Mouse (Mus musculus): ENCODE measurements around the gene Ppm1k. TPM values are rescaled to one million over a fixed set of nuclear protein-coding genes. Genes with fewer than 3 reads are reported as not detected.
"Not testable (repeated sequence)": the region's sequence is repeated elsewhere in the genome, so short reads cannot be mapped to it uniquely, and the experiment has no call there.

Ppm1k gene
- polyA plus RNA-seq, 1 experiment from 2014 or later = 5.3 TPM

DNA sequence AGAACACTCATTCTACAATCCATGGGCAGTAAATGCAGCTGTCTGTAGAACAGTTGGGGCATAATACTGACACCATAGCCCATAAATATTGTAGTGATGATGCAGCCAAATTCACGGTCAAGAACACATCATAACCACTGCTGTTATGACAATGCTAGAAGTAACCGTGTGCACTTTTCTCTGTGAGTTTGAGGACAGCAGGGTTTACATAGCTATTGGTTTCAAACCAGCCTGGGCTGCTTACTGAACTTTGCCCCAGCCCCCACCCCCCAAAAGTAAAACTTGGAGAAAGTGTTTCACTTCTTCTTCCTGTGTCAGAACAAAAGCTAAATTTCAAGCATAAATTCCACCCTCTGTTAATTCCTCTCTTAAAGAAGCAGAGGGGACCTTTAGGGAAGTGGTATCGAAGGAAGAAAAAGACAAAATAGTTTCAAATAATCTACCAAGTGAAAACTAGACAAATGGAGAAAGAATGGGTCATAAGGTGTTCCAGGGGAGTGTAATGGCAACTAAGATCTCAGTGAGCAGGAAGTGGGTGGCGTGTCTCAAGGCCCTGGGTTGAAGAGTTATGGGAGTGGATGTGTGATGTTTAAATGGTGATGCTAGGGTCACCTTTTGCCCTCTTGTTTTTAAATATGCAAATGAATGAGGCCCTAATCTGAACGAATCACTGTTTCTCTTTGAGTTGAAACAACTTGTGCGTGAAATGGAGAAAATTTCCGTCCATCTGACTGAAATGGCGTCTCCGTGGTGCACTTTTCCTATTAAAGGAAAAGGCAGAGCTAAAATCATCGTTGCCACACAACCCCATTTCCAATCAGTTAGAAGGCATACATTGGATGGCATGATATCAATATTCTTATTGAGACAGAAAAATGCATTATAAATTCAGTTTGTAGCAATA lies 14.3 kb downstream of the Ppm1k start:
- Histone ChIP-seq H3K27ac (ENCODE audit: low read length) (no peak overlapping the region), H3K4me3 (replicated peaks; ENCODE audit: low read length) (no peak overlapping the region), H3K4me1 (ENCODE audit: control insufficient read depth, insufficient read depth, low read length) (no peaks in the 10 kb centered on the region), H3K4me2 (ENCODE audit: low read depth, low read length) (no peak overlapping the region), H3K27me3 (ENCODE audit: control insufficient read depth, insufficient read depth, low read length) (no peaks in the 10 kb centered on the region), H3K9ac (ENCODE audit: low read length) (no peak overlapping the region), H3K36me3 (ENCODE audit: control insufficient read depth, insufficient read depth, low read length) (no peaks in the 10 kb centered on the region), H3K9me3 (replicated peaks; ENCODE audit: control insufficient read depth, low read length) (no peaks in the 10 kb centered on the region)
- ATAC-seq (ENCODE audit: insufficient read depth, low FRiP score) = no peak
- 82% methylated on average over 10 of the region's 10 CpGs for WGBS

DNA sequence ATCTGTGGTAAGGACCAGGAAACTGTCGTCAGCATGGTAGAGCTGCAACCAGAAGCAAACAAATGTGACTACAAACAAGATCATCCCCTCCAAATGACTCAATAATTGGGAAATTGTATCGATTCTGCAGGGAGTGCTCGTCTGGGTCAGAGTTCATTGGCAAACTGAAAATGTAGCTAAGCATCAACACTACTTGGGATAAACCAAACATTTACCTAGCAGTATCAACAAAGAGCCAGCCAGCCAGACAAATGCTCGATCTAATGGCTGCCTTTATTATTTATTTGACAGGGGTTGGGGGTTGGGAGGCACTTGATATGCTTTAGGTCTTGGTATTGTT lies 21.3 kb downstream of the Ppm1k start:
- Histone ChIP-seq H3K27ac (ENCODE audit: low read length) (no peak overlapping the region), H3K4me1 (ENCODE audit: control insufficient read depth, insufficient read depth, low read length) (0 out of 2 replicates have a peak, but pooled peaks cover 4% of the 10 kb centered on the region), H3K4me3 (replicated peaks; ENCODE audit: low read length) (no peak overlapping the region), H3K9me3 (replicated peaks; ENCODE audit: control insufficient read depth, low read length) (no peaks in the 10 kb centered on the region), H3K27me3 (ENCODE audit: control insufficient read depth, insufficient read depth, low read length) (no peaks in the 10 kb centered on the region), H3K9ac (ENCODE audit: low read length) (no peak overlapping the region), H3K36me3 (ENCODE audit: control insufficient read depth, insufficient read depth, low read length) (no peaks in the 10 kb centered on the region), H3K4me2 (ENCODE audit: low read depth, low read length) (no peak overlapping the region)
- 22% methylated on average over 4 of the region's 4 CpGs for WGBS
- no peak for ATAC-seq (ENCODE audit: insufficient read depth, low FRiP score)

DNA sequence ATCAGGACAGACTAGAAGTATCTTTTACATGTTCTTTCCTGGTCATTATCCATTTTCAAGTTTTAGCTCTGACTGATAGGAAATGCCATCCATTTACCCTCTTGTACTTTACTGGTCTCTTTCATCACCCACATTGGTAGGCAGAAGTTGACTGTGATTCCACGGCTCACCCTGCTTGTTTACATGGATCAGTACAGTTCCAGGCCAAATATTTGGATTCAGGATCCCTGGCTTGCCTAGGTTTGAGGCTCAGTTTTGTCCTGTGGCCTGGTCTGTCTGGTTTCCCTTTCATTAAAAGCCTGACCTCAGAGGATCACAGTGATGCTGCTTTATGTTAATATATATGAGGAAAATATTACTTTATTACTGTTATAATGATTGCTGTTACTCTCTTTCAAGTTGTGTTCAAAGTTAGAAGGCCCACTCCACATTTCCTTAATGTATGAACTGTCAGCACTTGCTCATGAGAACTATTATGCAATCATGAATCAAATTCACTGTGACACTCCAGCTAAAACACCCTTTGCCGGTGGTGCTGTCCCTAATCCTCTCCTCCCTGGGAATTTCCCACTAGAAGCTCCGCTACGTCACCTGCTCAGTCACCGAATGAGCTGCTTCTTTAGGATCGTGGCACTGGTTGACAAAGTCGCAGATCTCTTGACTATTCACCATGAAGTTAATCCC lies 21.8 kb downstream of the Ppm1k start:
- no peak overlapping the region for H3K9ac ChIP-seq (ENCODE audit: low read length)
- H3K4me1 ChIP-seq (ENCODE audit: control insufficient read depth, insufficient read depth, low read length) = 0 out of 2 replicates have a peak, but pooled peaks cover 4% of the 10 kb centered on the region
- H3K27ac ChIP-seq (ENCODE audit: low read length) = no peak overlapping the region
- no peaks in the 10 kb centered on the region for H3K9me3 ChIP-seq (replicated peaks; ENCODE audit: control insufficient read depth, low read length)
- no peak for ATAC-seq (ENCODE audit: insufficient read depth, low FRiP score)
- H3K36me3 ChIP-seq (ENCODE audit: control insufficient read depth, insufficient read depth, low read length) = no peaks in the 10 kb centered on the region
- 32% methylated on average over 7 of the region's 7 CpGs for WGBS
- H3K4me2 ChIP-seq (ENCODE audit: low read depth, low read length) = no peak overlapping the region
- no peak overlapping the region for H3K4me3 ChIP-seq (replicated peaks; ENCODE audit: low read length)
- H3K27me3 ChIP-seq (ENCODE audit: control insufficient read depth, insufficient read depth, low read length) = no peaks in the 10 kb centered on the region

DNA sequence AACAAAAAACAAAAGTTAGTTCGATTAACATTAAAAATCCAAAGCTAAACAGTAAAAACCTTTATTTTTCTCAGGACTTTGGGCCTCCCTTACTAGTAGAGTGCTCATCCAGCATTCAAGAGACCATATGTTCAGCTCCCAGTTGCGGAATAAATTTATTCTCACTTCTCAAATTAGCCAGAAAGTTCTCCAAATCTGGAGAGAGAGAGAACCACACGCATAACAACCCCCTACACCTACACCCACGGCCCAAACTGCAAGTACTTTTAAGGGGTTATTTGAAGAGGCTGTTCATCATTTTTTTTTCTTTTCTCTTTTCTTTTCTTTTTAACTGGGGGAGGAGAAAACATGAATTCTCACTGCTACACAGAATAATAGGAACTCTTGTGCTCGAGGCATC lies 23.4 kb downstream of the Ppm1k start:
- no peaks in the 10 kb centered on the region for H3K9me3 ChIP-seq (replicated peaks; ENCODE audit: control insufficient read depth, low read length)
- no peaks in the 10 kb centered on the region for H3K36me3 ChIP-seq (ENCODE audit: control insufficient read depth, insufficient read depth, low read length)
- no peaks in the 10 kb centered on the region for H3K27me3 ChIP-seq (ENCODE audit: control insufficient read depth, insufficient read depth, low read length)
- H3K4me2 ChIP-seq (ENCODE audit: low read depth, low read length) = no peak overlapping the region
- H3K9ac ChIP-seq (ENCODE audit: low read length) = no peak overlapping the region
- WGBS = 90% methylated on average over 5 of the region's 5 CpGs
- H3K27ac ChIP-seq (ENCODE audit: low read length) = no peak overlapping the region
- H3K4me3 ChIP-seq (replicated peaks; ENCODE audit: low read length) = no peak overlapping the region
- no peak for ATAC-seq (ENCODE audit: insufficient read depth, low FRiP score)
- 0 out of 2 replicates have a peak, but pooled peaks cover 4% of the 10 kb centered on the region for H3K4me1 ChIP-seq (ENCODE audit: control insufficient read depth, insufficient read depth, low read length)

DNA sequence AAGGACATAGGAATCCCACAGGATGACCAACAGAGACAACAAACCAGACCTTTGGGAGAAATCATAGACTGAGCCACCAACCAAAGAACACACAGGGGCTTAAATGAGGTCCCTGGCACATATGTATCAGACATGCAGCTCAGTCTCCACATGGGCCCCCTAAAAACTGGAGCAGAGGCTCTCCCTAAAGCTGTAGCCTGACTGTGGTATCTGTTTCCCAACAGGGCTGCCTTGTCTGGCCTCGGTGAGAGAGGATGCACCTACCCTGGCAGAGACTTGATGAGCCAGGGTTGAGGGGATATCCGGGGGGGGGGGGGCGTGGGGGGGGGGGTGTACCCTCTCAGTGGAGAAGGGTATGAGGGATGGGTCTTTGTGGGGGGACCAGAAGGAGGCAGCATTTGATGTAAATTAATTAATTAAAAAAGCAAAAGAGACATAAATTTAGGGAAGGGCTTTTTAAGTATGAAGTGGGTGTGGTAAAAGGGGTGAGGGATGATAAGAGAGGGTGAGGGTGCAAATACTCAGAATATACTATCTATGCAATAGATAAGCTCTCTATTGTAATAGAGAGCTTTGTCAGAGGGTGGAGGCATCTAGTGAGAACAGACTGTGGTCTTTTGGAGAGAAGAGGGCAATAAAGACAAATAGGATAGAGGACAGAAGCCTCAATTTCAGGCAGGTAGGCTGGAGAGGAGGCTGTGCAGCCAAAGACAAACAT lies 31.4 kb downstream of the Ppm1k start:
- H3K4me1 ChIP-seq (ENCODE audit: control insufficient read depth, insufficient read depth, low read length) = no peaks in the 10 kb centered on the region
- H3K9me3 ChIP-seq (replicated peaks; ENCODE audit: control insufficient read depth, low read length) = no peaks in the 10 kb centered on the region
- H3K9ac ChIP-seq (ENCODE audit: low read length) = no peak overlapping the region
- no peak overlapping the region for H3K4me2 ChIP-seq (ENCODE audit: low read depth, low read length)
- no peak for ATAC-seq (ENCODE audit: insufficient read depth, low FRiP score)
- no peaks in the 10 kb centered on the region for H3K27me3 ChIP-seq (ENCODE audit: control insufficient read depth, insufficient read depth, low read length)
- WGBS = 44% methylated on average over 2 of the region's 3 CpGs
- H3K36me3 ChIP-seq (ENCODE audit: control insufficient read depth, insufficient read depth, low read length) = no peaks in the 10 kb centered on the region
- H3K4me3 ChIP-seq (replicated peaks; ENCODE audit: low read length) = no peak overlapping the region
- no peak overlapping the region for H3K27ac ChIP-seq (ENCODE audit: low read length)

DNA sequence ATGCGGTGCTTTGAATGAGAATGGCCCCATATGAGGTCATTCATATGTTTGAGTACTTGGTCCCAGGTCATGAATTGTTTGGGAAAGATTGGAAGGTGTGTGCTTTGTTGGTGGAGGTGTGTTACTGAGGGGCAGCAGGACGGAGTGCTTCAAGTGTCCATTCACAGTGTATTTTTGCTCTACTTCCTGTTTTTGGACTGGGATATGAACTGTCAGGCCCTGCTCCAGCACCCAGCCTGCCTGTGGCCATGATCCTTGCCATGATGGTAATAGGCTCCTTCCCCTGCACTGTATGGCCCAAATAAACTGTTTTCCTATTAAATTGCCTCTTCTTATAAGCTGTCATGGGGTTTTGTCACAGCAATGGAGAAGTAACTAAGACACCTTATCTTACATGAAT lies 36.1 kb downstream of the Ppm1k start:
- H3K4me3 ChIP-seq (replicated peaks; ENCODE audit: low read length) = no peak overlapping the region
- ATAC-seq (ENCODE audit: insufficient read depth, low FRiP score) = no peak
- no peaks in the 10 kb centered on the region for H3K27me3 ChIP-seq (ENCODE audit: control insufficient read depth, insufficient read depth, low read length)
- H3K4me2 ChIP-seq (ENCODE audit: low read depth, low read length) = no peak overlapping the region
- no peak overlapping the region for H3K27ac ChIP-seq (ENCODE audit: low read length)
- no peaks in the 10 kb centered on the region for H3K36me3 ChIP-seq (ENCODE audit: control insufficient read depth, insufficient read depth, low read length)
- no peaks in the 10 kb centered on the region for H3K9me3 ChIP-seq (replicated peaks; ENCODE audit: control insufficient read depth, low read length)
- WGBS = 44% methylated on average over 2 of the region's 2 CpGs
- H3K9ac ChIP-seq (ENCODE audit: low read length) = no peak overlapping the region
- no peaks in the 10 kb centered on the region for H3K4me1 ChIP-seq (ENCODE audit: control insufficient read depth, insufficient read depth, low read length)

DNA sequence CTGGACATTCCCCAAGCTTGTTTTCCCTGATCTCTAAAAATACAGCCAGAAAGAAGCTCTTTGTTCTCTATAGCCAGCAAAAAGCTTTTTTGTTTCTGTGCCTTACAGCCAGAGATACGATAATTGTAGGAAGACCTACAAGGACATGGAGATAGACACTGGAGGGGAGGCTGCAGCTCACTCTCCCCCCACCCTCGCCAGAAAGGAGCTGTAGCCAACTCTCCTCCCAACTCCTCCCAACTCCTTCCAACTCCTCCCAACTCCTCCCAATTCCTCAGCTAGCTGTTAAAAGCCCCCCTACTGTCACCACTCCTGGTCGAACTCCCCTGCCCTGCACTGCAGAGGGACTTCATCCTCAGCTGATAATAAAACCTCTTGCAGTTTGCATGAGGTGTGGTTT lies 67.1 kb downstream of the Ppm1k start:
- H3K4me3 ChIP-seq (replicated peaks; ENCODE audit: low read length); H3K4me2 ChIP-seq (ENCODE audit: low read depth, low read length); H3K9me3 ChIP-seq (replicated peaks; ENCODE audit: control insufficient read depth, low read length); H3K4me1 ChIP-seq (ENCODE audit: control insufficient read depth, insufficient read depth, low read length); H3K9ac ChIP-seq (ENCODE audit: low read length); H3K36me3 ChIP-seq (ENCODE audit: control insufficient read depth, insufficient read depth, low read length); H3K27me3 ChIP-seq (ENCODE audit: control insufficient read depth, insufficient read depth, low read length); ATAC-seq (ENCODE audit: insufficient read depth, low FRiP score); H3K27ac ChIP-seq (ENCODE audit: low read length): not testable (repeated sequence)
- WGBS = 25% methylated on average over 3 of the region's 3 CpGs
